Mouse (Mus musculus) MEL (cell line): ENCODE results near the gene Nanog. TPM values are rescaled to one million over a fixed set of nuclear protein-coding genes. Genes with fewer than 3 reads are reported as not detected.

Source experiments
- DNase-seq: peaks from one replicate; pipeline ENCODE4 v3.0.0; 2011; ENCODE audit warnings: low read depth, low spot score
- H3K27ac ChIP-seq: 2 replicates; pipeline ENCODE4 v1.5.1; 2012; ENCODE audit warnings: low read depth, mild to moderate bottlenecking, control low read depth, low read length, moderate library complexity; ENCODE audit not compliant: control insufficient read depth
- H3K27me3 ChIP-seq, 2 experiments: fragments of 150-350 bp in 1 of 2; sonication (generic) in 1 of 2; 2 replicates each; pipeline ENCODE4 v1.6.1; 2012; ENCODE audit warnings: low read length in 2 of 2, mild to moderate bottlenecking in 2 of 2, improper control_type of control experiment in 1 of 2, moderate library complexity in 1 of 2; ENCODE audit not compliant: insufficient read depth in 2 of 2, control insufficient read depth in 1 of 2
- H3K36me3 ChIP-seq, 2 experiments: 2 replicates each; pipeline ENCODE4 v1.6.1; 2012 to 2014; ENCODE audit warnings: low read length in 2 of 2, improper control_type of control experiment in 1 of 2, inconsistent platforms in 1 of 2, mild to moderate bottlenecking in 1 of 2; ENCODE audit not compliant: insufficient read depth in 2 of 2, control insufficient read depth in 1 of 2
- H3K4me1 ChIP-seq, 2 experiments: fragments of 150-350 bp in 1 of 2; sonication (generic) in 1 of 2; 2 replicates each; pipeline ENCODE4 v1.6.1; 2012; ENCODE audit warnings: low read length in 2 of 2, improper control_type of control experiment in 1 of 2, mild to moderate bottlenecking in 1 of 2; ENCODE audit not compliant: insufficient read depth in 2 of 2, control insufficient read depth in 1 of 2
- H3K4me3 ChIP-seq, 2 experiments: fragments of 150-350 bp in 1 of 2; sonication (generic) in 1 of 2; 2 replicates each; pipeline ENCODE4 v1.5.1; 2012; ENCODE audit warnings: low read depth in 2 of 2, low read length in 2 of 2, mild to moderate bottlenecking in 2 of 2, moderate library complexity in 2 of 2, control low read depth in 1 of 2, improper control_type of control experiment in 1 of 2; ENCODE audit not compliant: control insufficient read depth in 1 of 2, insufficient read depth in 1 of 2
- H3K79me2 ChIP-seq: 2 replicates; pipeline ENCODE4 v1.6.1; 2012; ENCODE audit warnings: mild to moderate bottlenecking, low read length, moderate library complexity; ENCODE audit not compliant: control insufficient read depth, poor library complexity, insufficient read depth
- H3K9ac ChIP-seq: 2 replicates; pipeline ENCODE4 v1.6.1; 2012; ENCODE audit warnings: low read depth, mild to moderate bottlenecking, control low read depth, low read length, moderate library complexity; ENCODE audit not compliant: control insufficient read depth, poor library complexity, severe bottlenecking
- H3K9me3 ChIP-seq: fragments of 150-350 bp; sonication (generic); replicated peaks from 2 replicates; pipeline ENCODE4 v1.6.1; 2012; ENCODE audit warnings: mild to moderate bottlenecking, low read length, improper control_type of control experiment, moderate library complexity; ENCODE audit not compliant: insufficient read depth
- CHD1 ChIP-seq: IDR thresholded peaks from 2 replicates; pipeline ENCODE4 v1.6.1; 2012; ENCODE audit warnings: low read depth, mild to moderate bottlenecking, inconsistent platforms, low read length, improper control_type of control experiment
- EP300 ChIP-seq, 2 experiments: IDR thresholded peaks; 2 replicates each; pipeline ENCODE4 v1.6.1; 2011; ENCODE audit warnings: improper control_type of control experiment in 2 of 2, low read length in 2 of 2, low read depth in 1 of 2, mild to moderate bottlenecking in 1 of 2
- ETS1 ChIP-seq: IDR thresholded peaks from 2 replicates; pipeline ENCODE4 v1.6.1; 2012; ENCODE audit warnings: low read depth, mild to moderate bottlenecking, inconsistent platforms, low read length, improper control_type of control experiment, moderate library complexity
- GABPA ChIP-seq: IDR thresholded peaks from 2 replicates; pipeline ENCODE4 v1.6.1; 2012; ENCODE audit warnings: low read depth, mild to moderate bottlenecking, inconsistent platforms, low read length, improper control_type of control experiment, moderate library complexity
- KAT2A ChIP-seq: conservative IDR thresholded peaks from 2 replicates; pipeline ENCODE4 v1.6.1; 2012; ENCODE audit warnings: low read depth, low read length, improper control_type of control experiment, inconsistent platforms
- MXI1 ChIP-seq: IDR thresholded peaks from 2 replicates; pipeline ENCODE4 v1.6.1; 2011; ENCODE audit warnings: mild to moderate bottlenecking, low read depth, low read length, improper control_type of control experiment
- NELFE ChIP-seq: IDR thresholded peaks from 2 replicates; pipeline ENCODE4 v1.6.1; 2011; ENCODE audit warnings: low read depth, low read length, improper control_type of control experiment
- NRF1 ChIP-seq: IDR thresholded peaks from 2 replicates; pipeline ENCODE4 v1.6.1; 2014; ENCODE audit warnings: low read depth, mild to moderate bottlenecking, inconsistent platforms, low read length, improper control_type of control experiment, moderate library complexity; ENCODE audit not compliant: poor library complexity, insufficient read depth, severe bottlenecking
- SIN3A ChIP-seq: IDR thresholded peaks from 2 replicates; pipeline ENCODE4 v1.6.1; 2012; ENCODE audit warnings: low read length, improper control_type of control experiment, inconsistent platforms
- SMC3 ChIP-seq: IDR thresholded peaks from 2 replicates; pipeline ENCODE4 v1.6.1; 2011; ENCODE audit warnings: low read depth, low read length, improper control_type of control experiment
- TCF12 ChIP-seq: IDR thresholded peaks from 2 replicates; pipeline ENCODE4 v1.6.1; 2014; ENCODE audit warnings: low read depth, mild to moderate bottlenecking, inconsistent platforms, low read length, improper control_type of control experiment, moderate library complexity
- UBTF ChIP-seq: IDR thresholded peaks from 2 replicates; pipeline ENCODE4 v1.6.1; 2012; ENCODE audit warnings: low read depth, mild to moderate bottlenecking, inconsistent platforms, low read length, improper control_type of control experiment, moderate library complexity, borderline replicate concordance; ENCODE audit not compliant: insufficient read depth
- polyA plus RNA-seq, 2 experiments: library from polyadenylated mRNA; stranded (reverse) in 1 of 2; unstranded in 1 of 2; fragments of >175 nt in 1 of 2; fragments of >200 nt in 1 of 2; gene quantifications; 2 replicates each; pipeline versions ENCODE4 v1.2.1 to v1.2.4; 2012; ENCODE audit warnings: low replicate concordance in 2 of 2, low read depth in 1 of 2; ENCODE audit not compliant: insufficient read length in 2 of 2, insufficient read depth in 1 of 2, missing spikeins in 1 of 2
- total RNA-seq: library from RNA; depleted of rRNA; stranded (reverse); fragments of 300-350 nt; gene quantifications from 2 replicates; pipeline ENCODE4 v1.2.3, GENCODE M21; 2012; rRNA removed

Gene Nanog
- total RNA-seq (not detected in 2 replicates), polyA plus RNA-seq (under 1 TPM in 1 of 2 experiments, not detected in 1; 0.63 TPM)

DNA sequence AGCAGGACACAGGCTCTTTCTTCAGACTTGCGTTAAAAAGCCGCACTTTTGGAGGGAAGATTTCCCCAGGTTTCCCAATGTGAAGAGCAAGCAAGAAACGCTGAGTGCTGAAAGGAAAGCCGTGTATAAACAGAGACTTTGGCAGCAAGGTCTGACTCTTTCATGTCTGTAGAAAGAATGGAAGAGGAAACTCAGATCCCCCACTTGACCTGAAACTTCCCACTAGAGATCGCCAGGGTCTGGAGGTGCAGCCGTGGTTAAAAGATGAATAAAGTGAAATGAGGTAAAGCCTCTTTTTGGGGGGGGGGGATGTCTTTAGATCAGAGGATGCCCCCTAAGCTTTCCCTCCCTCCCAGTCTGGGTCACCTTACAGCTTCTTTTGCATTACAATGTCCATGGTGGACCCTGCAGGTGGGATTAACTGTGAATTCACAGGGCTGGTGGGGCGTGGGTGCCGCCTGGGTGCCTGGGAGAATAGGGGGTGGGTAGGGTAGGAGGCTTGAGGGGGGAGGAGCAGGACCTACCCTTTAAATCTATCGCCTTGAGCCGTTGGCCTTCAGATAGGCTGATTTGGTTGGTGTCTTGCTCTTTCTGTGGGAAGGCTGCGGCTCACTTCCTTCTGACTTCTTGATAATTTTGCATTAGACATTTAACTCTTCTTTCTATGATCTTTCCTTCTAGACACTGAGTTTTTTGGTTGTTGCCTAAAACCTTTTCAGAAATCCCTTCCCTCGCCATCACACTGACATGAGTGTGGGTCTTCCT lies at the start of gene Nanog:
TSS of gene Nanog (plus strand) at position 454 of the 765 bp plus-strand sequence.
- Histone ChIP-seq H3K9me3 (no peaks in the 10 kb centered on the region), H3K4me1 (no peaks in the 10 kb centered on the region), H3K36me3 (no peaks in the 10 kb centered on the region), H3K27ac (no peak within 1 kb of the TSS), H3K27me3 (peaks cover 4 to 6% of the 10 kb centered on the region in 2 experiments; a peak in 3 of 4 replicates), H3K9ac (no peak within 1 kb of the TSS), H3K4me3 (no peak within 1 kb of the TSS), H3K79me2 (no peaks in the 10 kb centered on the region)
- no peak for TF ChIP-seq SIN3A
- TF ChIP-seq NELFE: no peak
- no peak for TF ChIP-seq EP300 (IDR thresholded peaks at IDR 0.05; ENCODE audit: low read depth in 1 of 2, low read length in 2 of 2)
- TF ChIP-seq NRF1: no peak
- DNase-seq: no peak

DNA sequence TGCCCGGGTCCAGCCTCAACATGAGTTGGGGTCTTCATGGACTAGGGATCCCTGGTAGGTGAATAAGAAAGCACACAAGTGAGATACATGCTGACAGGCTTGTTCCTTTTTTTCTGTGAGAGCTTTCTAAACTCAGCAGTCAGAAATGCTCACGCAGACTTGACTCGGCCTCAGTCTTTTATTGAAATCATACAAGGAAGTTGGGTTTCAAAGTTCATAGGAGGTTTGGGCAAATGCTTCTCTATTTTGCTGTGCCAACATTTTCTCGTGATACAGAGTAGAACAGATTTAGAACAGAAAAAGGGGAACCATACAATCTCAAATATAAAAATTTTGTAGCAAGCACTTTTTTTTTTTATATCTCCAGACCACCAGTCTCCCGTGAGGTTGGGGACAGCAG lies 49.7 kb upstream of the Nanog start:
- H3K79me2 ChIP-seq: no peaks in the 10 kb centered on the region
- H3K9ac ChIP-seq: no peak overlapping the region
- no peak overlapping the region for H3K27ac ChIP-seq
- no peaks in the 10 kb centered on the region for H3K9me3 ChIP-seq
- DNase-seq: peak; percentile 43
- H3K4me3 ChIP-seq: no peak overlapping the region
- peaks cover 2 to 16% of the 10 kb centered on the region in 2 experiments; a peak in 2 of 4 replicates for H3K4me1 ChIP-seq
- peaks cover 0 to 1% of the 10 kb centered on the region in 2 experiments; a peak in 2 of 4 replicates for H3K27me3 ChIP-seq
- no peak for TF ChIP-seq TCF12
- TF ChIP-seq UBTF: no peak
- no peak for TF ChIP-seq SMC3
- TF ChIP-seq KAT2A: no peak
- TF ChIP-seq CHD1: no peak
- no peak for TF ChIP-seq ETS1
- peaks cover 0 to 8% of the 10 kb centered on the region in 2 experiments; a peak in 2 of 4 replicates for H3K36me3 ChIP-seq

DNA sequence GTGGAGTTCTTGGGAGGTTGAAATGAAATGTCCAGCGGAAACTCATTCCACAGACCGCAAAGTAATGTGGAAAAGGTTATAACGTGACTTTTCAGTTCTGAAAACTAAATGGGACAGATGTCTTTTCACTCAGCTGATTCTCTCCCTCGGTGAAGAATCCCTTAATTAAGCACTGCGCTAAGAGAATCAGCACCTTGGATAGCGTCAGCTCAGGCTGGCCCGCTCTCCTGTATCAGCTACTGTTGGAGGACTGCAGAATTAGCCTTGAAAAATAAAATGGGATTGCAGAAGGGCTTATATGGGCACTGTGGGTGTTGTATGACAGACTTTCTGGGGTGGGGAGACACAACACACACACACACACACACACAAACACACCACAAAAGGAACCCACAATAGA lies 47.7 kb upstream of the Nanog start:
- H3K4me3 ChIP-seq: no peak overlapping the region
- peaks cover 6 to 11% of the 10 kb centered on the region in 2 experiments for H3K27me3 ChIP-seq
- H3K79me2 ChIP-seq: no peaks in the 10 kb centered on the region
- H3K4me1 ChIP-seq: no peaks in the 10 kb centered on the region
- no peaks in the 10 kb centered on the region for H3K9me3 ChIP-seq
- DNase-seq: peak; percentile 79
- no peak overlapping the region for H3K9ac ChIP-seq
- H3K36me3 ChIP-seq: no peaks in the 10 kb centered on the region
- H3K27ac ChIP-seq: no peak overlapping the region
- no peak for TF ChIP-seq EP300 (IDR thresholded peaks at IDR 0.05; ENCODE audit: low read depth in 1 of 2, low read length in 2 of 2)
- peak; percentile 52; the same call in 1 of the 2 replicates for TF ChIP-seq SIN3A
- 0 out of 2 replicates have a peak, but pooled peaks have one; percentile 39 for TF ChIP-seq MXI1
- TF ChIP-seq GABPA: no peak
- peak; percentile 7; the same call in 1 of the 2 replicates for TF ChIP-seq SMC3
- TF ChIP-seq ETS1: no peak
